Mouse (Mus musculus): Measurements from ENCODE around the gene Fubp1. TPM values are rescaled to one million over a fixed set of nuclear protein-coding genes. Genes with fewer than 3 reads are reported as not detected.

Fubp1 gene
- polyA plus RNA-seq, 1 experiment: 406 TPM

GRCm38 (mm10) chr3:152260362-152260761 is 50.1 kb downstream of the Fubp1 start:
- H3K27ac ChIP-seq (ENCODE audit: insufficient read depth, low read length): no peak overlapping the region
- H3K4me3 ChIP-seq (ENCODE audit: low read depth, low read length): no peak overlapping the region
- peaks cover 2% of the 10 kb centered on the region for H3K4me1 ChIP-seq (ENCODE audit: control insufficient read depth, insufficient read depth, low read length)
- H3K9ac ChIP-seq (ENCODE audit: low read depth, poor library complexity, severe bottlenecking): no peak overlapping the region
- no peaks in the 10 kb centered on the region for H3K9me3 ChIP-seq (replicated peaks; ENCODE audit: control insufficient read depth, insufficient read depth, low read length, poor library complexity, severe bottlenecking)
- TF ChIP-seq POLR2A (IDR thresholded peaks at IDR 0.05; ENCODE audit: insufficient read depth, low read length): no peak
- no peak for TF ChIP-seq CTCF (IDR thresholded peaks at IDR 0.05; ENCODE audit: low read depth, low read length)
- TF ChIP-seq EP300 (IDR thresholded peaks at IDR 0.05; ENCODE audit: insufficient read depth, low read depth, low read length): no peak
- H3K27me3 ChIP-seq (ENCODE audit: control insufficient read depth, insufficient read depth, low read length, poor library complexity, severe bottlenecking): no peaks in the 10 kb centered on the region
- no peaks in the 10 kb centered on the region for H3K36me3 ChIP-seq (ENCODE audit: control insufficient read depth, insufficient read depth, low read length, poor library complexity, severe bottlenecking)

DNA sequence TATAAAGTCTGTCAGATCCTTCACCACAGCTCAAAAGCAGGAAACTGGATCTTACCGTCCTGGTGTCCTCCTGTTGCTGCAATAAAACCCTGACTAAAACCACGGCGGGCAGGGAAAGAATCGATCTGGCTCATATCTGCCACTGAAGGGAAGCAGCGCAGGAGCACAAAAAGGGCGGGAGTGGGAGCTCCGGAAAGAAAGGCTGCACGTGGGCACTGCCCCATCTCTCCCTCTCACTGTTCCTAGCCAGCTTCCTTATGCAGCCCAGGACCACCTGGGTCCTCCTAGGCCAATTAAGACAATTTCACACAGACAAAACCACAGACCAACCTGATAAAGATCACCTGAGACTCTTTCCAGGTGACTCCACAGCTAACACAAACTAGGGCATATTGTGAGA is 51.2 kb downstream of the Fubp1 start:
- Histone ChIP-seq H3K9ac (ENCODE audit: low read depth, poor library complexity, severe bottlenecking) (no peak overlapping the region), H3K27ac (ENCODE audit: insufficient read depth, low read length) (no peak overlapping the region), H3K27me3 (ENCODE audit: control insufficient read depth, insufficient read depth, low read length, poor library complexity, severe bottlenecking) (no peaks in the 10 kb centered on the region)

GRCm38 (mm10) chr3:152261948-152262347 is 51.7 kb downstream of the Fubp1 start:
- Histone ChIP-seq H3K9ac (ENCODE audit: low read depth, poor library complexity, severe bottlenecking) (no peak overlapping the region), H3K27me3 (ENCODE audit: control insufficient read depth, insufficient read depth, low read length, poor library complexity, severe bottlenecking) (no peaks in the 10 kb centered on the region), H3K36me3 (ENCODE audit: control insufficient read depth, insufficient read depth, low read length, poor library complexity, severe bottlenecking) (no peaks in the 10 kb centered on the region), H3K4me1 (ENCODE audit: control insufficient read depth, insufficient read depth, low read length) (peaks cover 2% of the 10 kb centered on the region), H3K27ac (ENCODE audit: insufficient read depth, low read length) (no peak overlapping the region), H3K4me3 (ENCODE audit: low read depth, low read length) (no peak overlapping the region), H3K9me3 (replicated peaks; ENCODE audit: control insufficient read depth, insufficient read depth, low read length, poor library complexity, severe bottlenecking) (no peaks in the 10 kb centered on the region)
- TF ChIP-seq CTCF (IDR thresholded peaks at IDR 0.05; ENCODE audit: low read depth, low read length): no peak
- TF ChIP-seq POLR2A (IDR thresholded peaks at IDR 0.05; ENCODE audit: insufficient read depth, low read length): no peak
- no peak for TF ChIP-seq EP300 (IDR thresholded peaks at IDR 0.05; ENCODE audit: insufficient read depth, low read depth, low read length)

More for the DNA sequence above, 51.2 kb downstream of the Fubp1 start:
- TF ChIP-seq CTCF (IDR thresholded peaks at IDR 0.05; ENCODE audit: low read depth, low read length): no peak
- no peak for TF ChIP-seq POLR2A (IDR thresholded peaks at IDR 0.05; ENCODE audit: insufficient read depth, low read length)
- no peak for TF ChIP-seq EP300 (IDR thresholded peaks at IDR 0.05; ENCODE audit: insufficient read depth, low read depth, low read length)
- Histone ChIP-seq H3K4me1 (ENCODE audit: control insufficient read depth, insufficient read depth, low read length) (peaks cover 2% of the 10 kb centered on the region), H3K4me3 (ENCODE audit: low read depth, low read length) (no peak overlapping the region), H3K9me3 (replicated peaks; ENCODE audit: control insufficient read depth, insufficient read depth, low read length, poor library complexity, severe bottlenecking) (no peaks in the 10 kb centered on the region), H3K36me3 (ENCODE audit: control insufficient read depth, insufficient read depth, low read length, poor library complexity, severe bottlenecking) (no peaks in the 10 kb centered on the region)

- Histone ChIP-seq H3K4me1 (ENCODE audit: control insufficient read depth, insufficient read depth, low read length) (peaks cover 2% of the 10 kb centered on the region), H3K4me3 (ENCODE audit: low read depth, low read length) (no peak overlapping the region), H3K27me3 (ENCODE audit: control insufficient read depth, insufficient read depth, low read length, poor library complexity, severe bottlenecking) (no peaks in the 10 kb centered on the region), H3K9ac (ENCODE audit: low read depth, poor library complexity, severe bottlenecking) (no peak overlapping the region), H3K27ac (ENCODE audit: insufficient read depth, low read length) (no peak overlapping the region), H3K9me3 (replicated peaks; ENCODE audit: control insufficient read depth, insufficient read depth, low read length, poor library complexity, severe bottlenecking) (no peaks in the 10 kb centered on the region), H3K36me3 (ENCODE audit: control insufficient read depth, insufficient read depth, low read length, poor library complexity, severe bottlenecking) (no peaks in the 10 kb centered on the region)
- no peak for TF ChIP-seq EP300 (IDR thresholded peaks at IDR 0.05; ENCODE audit: insufficient read depth, low read depth, low read length)
- TF ChIP-seq POLR2A (IDR thresholded peaks at IDR 0.05; ENCODE audit: insufficient read depth, low read length): no peak
- no peak for TF ChIP-seq CTCF (IDR thresholded peaks at IDR 0.05; ENCODE audit: low read depth, low read length)
Observed at GRCm38 (mm10) chr3:152264374-152264773, 54.2 kb downstream of the Fubp1 start.

DNA sequence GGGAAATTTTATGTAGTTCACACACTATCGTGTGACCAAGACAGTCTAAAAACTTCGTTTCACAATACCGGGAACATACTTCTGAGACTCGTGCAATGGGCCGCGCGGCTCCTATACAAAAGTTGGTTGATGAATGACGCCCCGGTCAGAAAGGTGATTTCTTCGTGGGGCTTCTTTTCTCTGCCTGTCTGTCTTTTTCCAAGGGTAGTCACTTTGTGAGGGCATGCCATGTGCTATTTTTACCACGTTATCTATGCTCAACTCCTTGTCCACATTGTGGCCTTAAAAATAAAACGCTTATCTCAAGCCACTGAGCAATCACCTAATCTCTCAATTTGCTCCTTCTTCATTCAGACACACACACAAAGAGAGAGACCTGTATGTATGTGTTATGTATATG is 54.6 kb downstream of the Fubp1 start:
- Histone ChIP-seq H3K4me3 (ENCODE audit: low read depth, low read length) (no peak overlapping the region), H3K9ac (ENCODE audit: low read depth, poor library complexity, severe bottlenecking) (peak overlapping the region; percentile 93; the same call in 1 of the 2 replicates), H3K27me3 (ENCODE audit: control insufficient read depth, insufficient read depth, low read length, poor library complexity, severe bottlenecking) (no peaks in the 10 kb centered on the region), H3K36me3 (ENCODE audit: control insufficient read depth, insufficient read depth, low read length, poor library complexity, severe bottlenecking) (no peaks in the 10 kb centered on the region), H3K27ac (ENCODE audit: insufficient read depth, low read length) (no peak overlapping the region), H3K4me1 (ENCODE audit: control insufficient read depth, insufficient read depth, low read length) (peaks cover 2% of the 10 kb centered on the region), H3K9me3 (replicated peaks; ENCODE audit: control insufficient read depth, insufficient read depth, low read length, poor library complexity, severe bottlenecking) (no peaks in the 10 kb centered on the region)
- no peak for TF ChIP-seq POLR2A (IDR thresholded peaks at IDR 0.05; ENCODE audit: insufficient read depth, low read length)
- no peak for TF ChIP-seq EP300 (IDR thresholded peaks at IDR 0.05; ENCODE audit: insufficient read depth, low read depth, low read length)
- no peak for TF ChIP-seq CTCF (IDR thresholded peaks at IDR 0.05; ENCODE audit: low read depth, low read length)

DNA sequence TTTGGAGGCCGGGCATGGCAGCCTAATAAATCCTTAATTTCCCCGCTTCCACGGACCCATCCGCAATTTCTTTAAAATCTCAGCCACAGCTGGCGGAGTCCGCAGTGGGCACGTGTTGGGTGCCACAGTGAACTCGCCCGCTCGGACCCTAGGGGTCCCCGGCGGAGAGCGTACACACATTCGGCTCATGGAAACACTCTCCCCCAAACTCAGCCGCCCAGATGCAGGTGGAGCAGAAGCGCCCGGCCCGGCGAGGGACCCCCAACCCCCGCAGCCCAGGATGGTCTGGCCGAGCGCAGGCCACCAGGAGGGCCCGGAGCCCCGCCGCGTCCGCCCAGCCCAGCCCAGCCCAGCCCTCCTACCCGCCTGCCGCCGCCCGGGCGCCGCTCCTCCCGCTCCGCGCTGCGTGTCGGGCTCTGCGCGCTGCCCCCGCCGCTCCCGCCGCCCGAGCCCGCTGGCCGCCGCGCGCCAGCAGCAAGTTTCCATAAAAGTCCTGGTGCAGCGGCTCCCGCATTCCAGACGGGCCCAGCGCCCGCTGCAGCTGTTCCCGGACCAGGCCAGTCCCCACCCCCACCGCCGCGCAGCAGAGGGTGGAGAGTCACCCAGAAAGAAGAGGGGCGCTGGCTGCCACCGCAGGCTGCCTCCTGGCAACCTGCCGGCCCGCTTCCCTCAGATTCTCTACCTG is 55.3 kb downstream of the Fubp1 start:
- TF ChIP-seq EP300 (IDR thresholded peaks at IDR 0.05; ENCODE audit: insufficient read depth, low read depth, low read length): no peak
- TF ChIP-seq CTCF (IDR thresholded peaks at IDR 0.05; ENCODE audit: low read depth, low read length): no peak
- no peak for TF ChIP-seq POLR2A (IDR thresholded peaks at IDR 0.05; ENCODE audit: insufficient read depth, low read length)
- Histone ChIP-seq H3K4me1 (ENCODE audit: control insufficient read depth, insufficient read depth, low read length) (peaks cover 2% of the 10 kb centered on the region), H3K27ac (ENCODE audit: insufficient read depth, low read length) (no peak overlapping the region), H3K4me3 (ENCODE audit: low read depth, low read length) (peak overlapping the region; percentile 67), H3K36me3 (ENCODE audit: control insufficient read depth, insufficient read depth, low read length, poor library complexity, severe bottlenecking) (no peaks in the 10 kb centered on the region), H3K27me3 (ENCODE audit: control insufficient read depth, insufficient read depth, low read length, poor library complexity, severe bottlenecking) (no peaks in the 10 kb centered on the region), H3K9me3 (replicated peaks; ENCODE audit: control insufficient read depth, insufficient read depth, low read length, poor library complexity, severe bottlenecking) (no peaks in the 10 kb centered on the region), H3K9ac (ENCODE audit: low read depth, poor library complexity, severe bottlenecking) (peak overlapping the region; percentile 93)

All from ES-Bruce4 (cell line).